In the genomic region with DNA sequence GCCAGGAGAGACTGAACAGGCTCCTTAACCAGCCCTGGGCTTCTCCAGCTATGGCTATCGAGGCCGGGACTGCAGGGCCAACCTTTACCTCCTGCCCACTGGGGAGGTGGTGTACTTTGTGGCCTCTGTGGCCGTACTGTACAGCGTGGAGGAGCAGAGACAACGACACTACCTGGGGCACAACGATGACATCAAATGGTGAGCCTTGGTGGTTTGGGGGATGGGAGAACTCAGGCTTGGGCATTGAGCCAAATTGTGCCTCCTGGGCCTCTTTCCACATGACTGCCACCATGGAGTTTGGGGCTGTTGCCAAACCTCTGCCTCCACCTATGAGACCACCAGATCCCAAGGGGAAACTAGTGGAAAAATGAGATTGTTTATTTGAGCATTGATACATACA, we compare ENCODE assay signal across 11 mouse cellular contexts. TPM values are rescaled to one million over a fixed set of nuclear protein-coding genes. Genes with fewer than 3 reads are reported as not detected.
DNase-seq lines count a peak whose midpoint lies in the region; ATAC-seq and TF ChIP-seq lines count a peak whose summit lies in the region.
"Had no signal": no experiment of that assay in that cellular context is flagged by ENCODE, and none has a peak within 500 bp of the region (broad histone marks: within the 10 kb centered on the region; RNA-seq: fewer than 3 reads in every experiment).

No protein-coding gene starts in this region.

- intact Hi-C loops in heart, postnatal 25 days (cut with DNase I), result no loop called here

- peaks cover 3% of the 10 kb centered on the region for H3K36me3 ChIP-seq in heart, embryonic 11.5 days (ENCODE audit: control insufficient read depth, insufficient read depth, low read length)
- H3K36me3 ChIP-seq in midbrain, embryonic 14.5 days (ENCODE audit: control insufficient read depth, insufficient read depth, low read length), result peaks cover 41% of the 10 kb centered on the region

- WGBS in heart, embryonic 11.5 days (ENCODE audit: insufficient replicate concordance), result 81% methylated on average over 6 of the region's 6 CpGs
- 60% methylated on average over 6 of the region's 6 CpGs for whole genome bisulfite sequencing in midbrain, embryonic 14.5 days

- no peak for TF ChIP-seq CTCF in brain, embryonic 14.5 days (IDR thresholded peaks at IDR 0.05; ENCODE audit: borderline replicate concordance, extremely low read depth, insufficient read depth, insufficient read length)

- no peak for DNase-seq in heart, postnatal 25 days (ENCODE audit: low spot score)
- peak; percentile 87 for DNase-seq in brain, embryonic 14.5 days (ENCODE audit: low read depth)
- peak; percentile 73 for DNase-seq in heart, postnatal 4 days
- DNase-seq in midbrain, embryonic 14.5 days, result peak; percentile 71
- DNase-seq in urinary bladder, postnatal 4 days (ENCODE audit: low spot score in 2 of 2), result no peak
- no peak for DNase-seq in T-cell, adult 2 months (ENCODE audit: low spot score)
- DNase-seq: thymus, postnatal 25 days had no signal

- no peak overlapping the region for H3K4me3 ChIP-seq in heart, embryonic 11.5 days (ENCODE audit: low read depth, low read length)
- no peak overlapping the region for H3K4me3 ChIP-seq in midbrain, embryonic 14.5 days (replicated peaks; ENCODE audit: low read depth, low read length)
- H3K4me3 ChIP-seq: lung, embryonic 15.5 days had no signal

- H3K27me3 ChIP-seq in heart, embryonic 11.5 days (ENCODE audit: control insufficient read depth, insufficient read depth, low read length), result no peaks in the 10 kb centered on the region
- H3K27me3 ChIP-seq in midbrain, embryonic 14.5 days (ENCODE audit: control insufficient read depth, insufficient read depth, low read length), result peaks cover 6% of the 10 kb centered on the region; the same call in 1 of the 2 replicates
- H3K27me3 ChIP-seq: CH12.LX had no signal

- H3K4me1 ChIP-seq in heart, embryonic 11.5 days (ENCODE audit: control insufficient read depth, insufficient read depth, low read length), result peaks cover 18% of the 10 kb centered on the region
- H3K4me1 ChIP-seq in midbrain, embryonic 14.5 days (ENCODE audit: control insufficient read depth, insufficient read depth, low read length), result peaks cover 4% of the 10 kb centered on the region; the same call in 1 of the 2 replicates

- H3K9ac ChIP-seq in heart, embryonic 11.5 days (ENCODE audit: low read depth, low read length), result no peak overlapping the region
- no peak overlapping the region for H3K9ac ChIP-seq in midbrain, embryonic 14.5 days (replicated peaks; ENCODE audit: low read length)
- H3K9ac ChIP-seq: lung, embryonic 15.5 days had no signal

- 0 out of 2 replicates have a peak overlapping the region, but pooled peaks have one; percentile 29 for H3K27ac ChIP-seq in heart, embryonic 11.5 days (ENCODE audit: low read depth, low read length)
- peak overlapping the region; percentile 37; the same call in 1 of the 2 replicates for H3K27ac ChIP-seq in midbrain, embryonic 14.5 days (replicated peaks; ENCODE audit: low read depth, low read length)
- H3K27ac ChIP-seq: lung, embryonic 15.5 days had no signal

- TF ChIP-seq POLR2A in brain, embryonic 14.5 days (IDR thresholded peaks at IDR 0.05; ENCODE audit: borderline replicate concordance, extremely low read depth, insufficient read depth, insufficient read length, poor library complexity, severe bottlenecking), result no peak

- no peak; the same call in 1 of the 2 replicates for ATAC-seq in heart, embryonic 11.5 days (replicated peaks; ENCODE audit: insufficient number of reproducible peaks, low FRiP score, low TSS enrichment)
- no peak for ATAC-seq in midbrain, embryonic 14.5 days (ENCODE audit: low FRiP score, low TSS enrichment)
- no peak for ATAC-seq in megakaryocyte, adult 5-6 weeks (ENCODE audit: poor library complexity, severe bottlenecking)

- H3K4me2 ChIP-seq in heart, embryonic 11.5 days, result no peak overlapping the region
- H3K4me2 ChIP-seq in midbrain, embryonic 14.5 days (ENCODE audit: low read length), result no peak overlapping the region
- H3K4me2 ChIP-seq: lung, embryonic 15.5 days had no signal

- H3K9me3 ChIP-seq in heart, embryonic 11.5 days (replicated peaks; ENCODE audit: control insufficient read depth, low read length), result no peaks in the 10 kb centered on the region
- H3K9me3 ChIP-seq in midbrain, embryonic 14.5 days (ENCODE audit: control insufficient read depth, low read length), result no peaks in the 10 kb centered on the region
- H3K9me3 ChIP-seq: lung, embryonic 15.5 days had no signal

RNA-seq across cellular contexts. Expression of a gene that starts 8.5 kb away (rescaled TPM):
- 5.4 and 6.9 TPM in 2 replicates for polyA plus RNA-seq in heart, embryonic 11.5 days (2014; fragmentation: Nextera tagmentation; extraction: Ambion mirVana)
- total RNA-seq in heart, postnatal 25 days (2021), result 10 to 100 TPM; 37.1 to 37.8 TPM
- 42.4 and 48.3 TPM in 2 replicates for polyA plus RNA-seq in brain, embryonic 14.5 days (2012; rRNA removed)
- 10 to 100 TPM; 70.6 to 77.3 TPM for total RNA-seq in heart, postnatal 4 days (2021)
- polyA plus RNA-seq in midbrain, embryonic 14.5 days (2014; fragmentation: Nextera tagmentation; extraction: Ambion mirVana), result 2.6 and 9.3 TPM in 2 replicates
- 5.2 and 9.1 TPM in 2 replicates for total RNA-seq in megakaryocyte, adult 5-6 weeks (2015)
- total RNA-seq in megakaryocyte, adult 5-6 weeks (2017), result 8.7 and 13.4 TPM in 2 replicates

RNA-seq across cellular contexts. Expression of a gene that starts 18.8 kb away (rescaled TPM):
- 9.0 and 10.8 TPM in 2 replicates for polyA plus RNA-seq in heart, embryonic 11.5 days (2014; fragmentation: Nextera tagmentation; extraction: Ambion mirVana)
- under 1 TPM; 0.21 to 0.22 TPM for total RNA-seq in heart, postnatal 25 days (2021)
- polyA plus RNA-seq in brain, embryonic 14.5 days (2012; rRNA removed), result 9.6 and 24.5 TPM in 2 replicates
- total RNA-seq in heart, postnatal 4 days (2021), result 1 to 10 TPM; 1.3 TPM
- polyA plus RNA-seq in midbrain, embryonic 14.5 days (2014; fragmentation: Nextera tagmentation; extraction: Ambion mirVana), result 2.6 and 3.1 TPM in 2 replicates
- not detected in 2 replicates for total RNA-seq in megakaryocyte, adult 5-6 weeks (2015)
- total RNA-seq in megakaryocyte, adult 5-6 weeks (2017), result not detected in 2 replicates

RNA-seq across cellular contexts. Expression of a gene that starts 27.6 kb away (rescaled TPM):
- polyA plus RNA-seq in heart, embryonic 11.5 days (2014; fragmentation: Nextera tagmentation; extraction: Ambion mirVana), result 1.3 and 1.4 TPM in 2 replicates
- total RNA-seq in heart, postnatal 25 days (2021), result 1 to 10 TPM; 8.6 to 9.4 TPM
- 4.7 and 5.3 TPM in 2 replicates for polyA plus RNA-seq in brain, embryonic 14.5 days (2012; rRNA removed)
- total RNA-seq in heart, postnatal 4 days (2021), result 1 to 10 TPM; 6.7 to 8.1 TPM
- 1.8 and 2.5 TPM in 2 replicates for polyA plus RNA-seq in midbrain, embryonic 14.5 days (2014; fragmentation: Nextera tagmentation; extraction: Ambion mirVana)
- not detected in 2 replicates for total RNA-seq in megakaryocyte, adult 5-6 weeks (2015)
- total RNA-seq in megakaryocyte, adult 5-6 weeks (2017), result 0.12 TPM in 1 of 2 replicates, not detected in the other

RNA-seq across cellular contexts. Expression of a gene that starts 35.2 kb away (rescaled TPM):
- polyA plus RNA-seq in heart, embryonic 11.5 days (2014; fragmentation: Nextera tagmentation; extraction: Ambion mirVana), result 120 and 125 TPM in 2 replicates
- 10 to 100 TPM; 67.8 to 71.0 TPM for total RNA-seq in heart, postnatal 25 days (2021)
- polyA plus RNA-seq in brain, embryonic 14.5 days (2012; rRNA removed), result 95.5 and 107 TPM in 2 replicates
- total RNA-seq in heart, postnatal 4 days (2021), result 10 to 100 TPM; 95.2 to 99.9 TPM
- 112 and 130 TPM in 2 replicates for polyA plus RNA-seq in midbrain, embryonic 14.5 days (2014; fragmentation: Nextera tagmentation; extraction: Ambion mirVana)
- total RNA-seq in megakaryocyte, adult 5-6 weeks (2015), result 44.2 and 53.7 TPM in 2 replicates
- total RNA-seq in megakaryocyte, adult 5-6 weeks (2017), result 28.3 and 32.4 TPM in 2 replicates

RNA-seq across cellular contexts. Expression of a gene that starts 35.7 kb away (rescaled TPM):
- polyA plus RNA-seq in heart, embryonic 11.5 days (2014; fragmentation: Nextera tagmentation; extraction: Ambion mirVana), result 6.4 and 7.6 TPM in 2 replicates
- total RNA-seq in heart, postnatal 25 days (2021), result 1 to 10 TPM; 4.6 to 5.1 TPM
- polyA plus RNA-seq in brain, embryonic 14.5 days (2012; rRNA removed), result 18.3 and 20.8 TPM in 2 replicates
- 1 to 10 TPM; 6.9 to 7.7 TPM for total RNA-seq in heart, postnatal 4 days (2021)
- 18.5 and 20.0 TPM in 2 replicates for polyA plus RNA-seq in midbrain, embryonic 14.5 days (2014; fragmentation: Nextera tagmentation; extraction: Ambion mirVana)
- total RNA-seq in megakaryocyte, adult 5-6 weeks (2015), result 6.6 and 7.9 TPM in 2 replicates
- 3.5 and 4.5 TPM in 2 replicates for total RNA-seq in megakaryocyte, adult 5-6 weeks (2017)

Comparison
In these comparisons a context has a peak if more than half of its experiments do, and no peak if none do; other contexts are left out.
1. DNase-seq: peak in brain, embryonic 14.5 days (single experiment), heart, postnatal 4 days (single experiment) and midbrain, embryonic 14.5 days (single experiment); none in heart, postnatal 25 days (single experiment), urinary bladder, postnatal 4 days (0 of 2) and T-cell, adult 2 months (single experiment).
2. RNA of a gene that starts 27.6 kb away (total RNA-seq): 8.6 to 9.4 TPM in heart, postnatal 25 days and 6.7 to 8.1 TPM in heart, postnatal 4 days; 0.12 TPM in megakaryocyte, adult 5-6 weeks; every median in the first group is over 4 times any median in the second.